Mouse (Mus musculus): Measurements from ENCODE around the gene Zfp683.
A peak's percentile ranks its signal among the peaks of the same experiment; 100 is the strongest.

Zfp683 gene

GRCm38 (mm10) chr4:134053538-134053937 lies at the start of gene Zfp683:
Gene Zfp683 (plus strand): TSS chr4:134053838.
- DNase-seq: no peak

DNA sequence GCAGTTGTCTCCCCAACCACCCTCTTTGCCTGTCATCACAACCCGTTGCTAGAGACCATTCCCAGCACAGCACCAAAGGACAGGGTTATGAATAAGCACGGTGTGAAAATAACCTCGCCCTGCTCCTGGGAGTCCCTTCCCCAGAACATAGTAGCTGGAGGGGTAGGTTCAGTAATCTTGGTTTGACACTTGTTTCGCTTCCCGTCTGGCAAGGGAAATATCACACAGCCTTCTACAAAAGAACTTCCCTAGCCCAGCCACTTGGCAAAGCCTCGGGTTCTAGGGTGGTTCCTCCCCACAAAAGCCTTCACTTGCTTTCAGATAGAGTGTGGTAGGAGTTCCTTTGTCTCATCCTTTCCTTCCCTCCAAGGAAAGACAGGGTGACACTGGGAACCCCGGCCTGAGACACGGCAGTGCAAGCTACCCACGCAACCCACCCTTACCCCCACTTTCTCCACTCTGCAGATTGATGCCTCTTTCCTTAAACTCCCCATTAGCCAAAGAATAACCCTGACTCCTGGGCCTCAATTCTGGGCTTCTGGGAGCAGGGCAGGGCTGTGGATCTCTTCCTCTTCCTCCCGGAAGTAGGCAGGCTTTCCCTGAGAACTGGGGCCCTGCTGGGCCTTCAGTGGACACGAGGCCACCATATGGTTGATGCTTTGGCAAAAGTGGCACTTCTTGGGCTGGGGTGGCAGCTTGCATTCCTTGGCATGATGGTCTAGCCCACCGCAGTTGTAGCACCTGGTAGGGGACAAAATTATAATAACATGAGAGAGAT lies 47.9 kb upstream of the Zfp683 start:
- no peak for DNase-seq

GRCm38 (mm10) chr4:134006845-134007244 lies 46.8 kb upstream of the Zfp683 start:
- no peak for DNase-seq

GRCm38 (mm10) chr4:134009709-134010108 lies 43.9 kb upstream of the Zfp683 start:
- no peak for DNase-seq

DNA sequence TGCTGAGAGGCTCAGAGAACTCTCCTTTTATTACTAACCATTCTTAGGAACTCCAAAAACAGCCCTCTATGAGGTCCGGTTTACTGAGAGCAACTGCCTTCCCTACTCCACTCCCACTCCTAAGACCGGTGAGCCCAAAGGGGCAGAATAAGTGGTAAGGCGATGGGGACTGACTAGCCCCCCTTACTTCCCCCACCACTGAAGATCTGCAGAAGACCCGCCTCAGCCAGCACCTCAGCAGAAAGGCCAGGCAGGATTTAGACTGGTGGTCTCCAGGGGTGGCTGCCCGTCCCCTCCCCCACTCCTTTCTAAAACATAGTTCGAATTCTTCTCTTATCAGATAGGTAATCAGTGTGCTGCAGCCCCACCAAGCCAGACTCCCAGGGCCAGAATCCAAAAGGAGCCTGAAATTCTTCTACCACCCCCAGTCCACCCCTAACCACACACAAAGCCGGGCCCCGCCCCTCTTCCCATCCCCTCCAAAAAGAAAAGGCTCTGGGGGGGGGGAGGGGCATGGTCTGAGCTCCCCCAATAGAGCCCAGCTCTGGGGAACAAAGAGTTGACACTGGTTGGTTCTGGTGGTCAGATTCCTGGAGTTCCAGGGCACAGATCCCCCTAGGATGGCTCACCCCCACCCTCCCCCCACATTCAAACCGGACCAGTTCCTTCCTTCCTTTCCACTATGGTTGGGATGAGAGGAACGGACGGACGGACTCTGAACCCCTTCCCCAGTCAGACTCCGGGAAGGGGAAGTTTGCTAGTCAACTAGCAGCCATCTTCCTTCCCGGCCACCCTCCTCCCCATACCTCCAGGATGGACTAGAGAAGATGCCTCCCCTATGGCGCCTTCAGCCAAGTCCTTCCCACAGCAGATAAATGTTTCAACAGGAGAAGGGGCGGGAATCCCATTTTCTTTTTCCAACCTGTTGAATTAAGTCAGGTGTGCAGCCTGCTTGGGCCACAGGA lies 41.9 kb upstream of the Zfp683 start:
- DNase-seq: no peak

- DNase-seq: no peak
These were observed 40.6 kb upstream of the Zfp683 start for GRCm38 (mm10) chr4:134012858-134013528.

DNA sequence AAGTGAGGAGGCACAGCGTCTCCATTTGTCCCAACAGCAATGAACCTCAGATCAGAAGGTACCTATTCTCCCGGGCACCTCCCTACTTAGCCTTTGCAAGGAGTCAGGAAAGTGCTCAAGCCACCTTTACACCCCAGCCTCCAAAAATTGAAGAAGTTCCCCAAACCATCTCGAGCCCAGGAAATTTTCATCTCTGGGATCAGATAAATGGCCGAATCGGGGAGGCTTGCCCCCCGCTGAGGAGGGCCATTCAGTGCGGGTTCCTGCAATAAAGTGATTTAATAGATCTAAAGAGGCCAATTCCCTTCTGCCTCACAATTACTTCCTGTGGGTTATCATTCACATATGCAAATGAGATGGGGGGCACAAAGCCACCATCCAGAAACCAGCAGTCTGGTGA lies 37.4 kb upstream of the Zfp683 start:
- no peak for DNase-seq

- no peak for DNase-seq
These were observed 36.9 kb upstream of the Zfp683 start for GRCm38 (mm10) chr4:134016767-134017166.

DNA sequence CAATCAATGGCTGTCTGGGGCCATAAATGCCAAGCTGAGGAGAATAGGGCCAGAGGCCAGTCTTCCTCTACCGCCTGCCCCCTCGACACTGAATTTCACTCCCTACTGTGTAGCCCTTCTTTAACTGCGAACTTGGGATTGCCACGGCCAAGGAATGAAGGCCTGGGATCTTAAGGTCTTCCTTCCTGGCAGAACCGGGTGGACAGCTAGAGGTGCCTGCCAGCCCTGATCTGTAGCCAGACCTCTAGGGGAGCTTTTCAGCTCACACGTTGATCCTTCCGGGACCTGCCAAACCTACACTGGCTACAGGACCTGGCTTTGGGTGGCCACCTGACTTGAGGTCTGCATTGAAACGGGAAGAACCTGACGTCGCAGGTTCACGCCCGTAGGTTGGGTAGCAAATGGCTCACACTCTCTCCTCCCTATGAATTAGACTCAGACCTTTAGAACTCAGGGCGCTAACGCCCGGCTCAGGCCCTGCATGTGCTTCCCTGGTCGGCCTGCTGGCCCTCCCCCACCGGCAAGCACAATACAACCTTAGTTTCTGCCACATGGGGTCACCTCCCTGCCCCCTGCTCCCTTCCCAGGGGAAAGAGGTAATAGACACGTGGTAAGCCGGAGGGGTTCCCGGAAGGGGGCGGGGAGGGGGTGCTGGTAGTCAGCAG lies 36.3 kb upstream of the Zfp683 start:
- DNase-seq: no peak

- no peak for DNase-seq
These were observed 35.4 kb upstream of the Zfp683 start for GRCm38 (mm10) chr4:134018038-134018778.

GRCm38 (mm10) chr4:134018779-134019145 lies 34.9 kb upstream of the Zfp683 start, which contains the start of gene Lin28a:
Gene Lin28a (minus strand): TSS chr4:134018841.
- DNase-seq: no peak

GRCm38 (mm10) chr4:134019210-134019609 lies 34.4 kb upstream of the Zfp683 start:
- no peak for DNase-seq

DNA sequence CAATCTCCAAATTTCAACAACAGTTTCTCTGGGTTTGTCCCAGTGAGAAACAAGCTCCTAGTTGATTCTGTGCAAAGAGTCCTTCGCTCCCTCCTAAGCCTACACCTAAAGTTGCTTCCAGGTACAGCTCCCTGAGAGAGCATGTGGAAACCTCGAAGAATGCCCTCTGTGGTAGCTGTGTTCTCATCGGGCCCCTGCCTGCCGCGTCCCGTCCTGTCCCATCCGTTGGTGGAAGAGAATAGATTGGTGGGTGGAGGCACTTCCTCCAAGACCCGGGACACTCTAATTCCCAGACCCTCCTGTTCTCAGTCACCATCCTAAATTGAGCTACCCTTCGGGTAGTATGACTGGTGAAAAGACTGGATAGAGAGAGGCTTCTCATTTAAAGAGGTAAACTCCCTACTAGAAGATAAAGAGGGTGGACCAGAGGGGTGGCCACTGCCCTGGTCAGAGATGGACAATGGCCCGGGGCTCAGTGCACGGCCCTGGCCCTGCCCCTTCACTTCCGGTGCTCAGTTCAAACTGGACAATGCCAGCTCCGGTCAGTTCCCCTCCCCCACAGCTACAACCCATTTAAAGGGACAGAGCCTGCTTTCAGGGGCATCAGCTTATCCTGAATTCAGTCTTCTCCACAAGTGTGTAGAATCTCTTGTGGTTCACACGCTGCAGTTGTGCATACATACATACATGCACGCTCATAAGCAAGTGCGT lies 33.8 kb upstream of the Zfp683 start:
- no peak for DNase-seq

DNA sequence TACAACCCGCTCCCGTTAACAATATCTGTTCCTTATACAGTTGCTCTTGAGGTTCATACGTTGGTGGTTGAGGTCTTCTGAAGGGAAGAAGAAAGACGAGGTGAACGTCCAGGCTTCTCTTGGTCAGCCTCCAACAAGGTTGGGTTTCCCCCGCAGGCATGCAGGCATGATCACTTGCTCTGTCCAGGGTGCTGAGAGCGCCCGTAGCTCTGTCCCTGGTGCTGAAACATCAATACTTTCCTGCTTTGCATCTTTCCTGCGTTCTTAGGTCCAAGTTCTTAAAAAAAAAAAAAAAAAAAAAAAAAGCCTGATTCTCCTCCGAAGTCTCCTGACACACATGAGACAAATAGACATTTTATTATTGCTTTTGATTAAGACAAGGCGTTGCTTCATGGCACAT lies 33.0 kb upstream of the Zfp683 start:
- peak; percentile 79 for DNase-seq

DNA sequence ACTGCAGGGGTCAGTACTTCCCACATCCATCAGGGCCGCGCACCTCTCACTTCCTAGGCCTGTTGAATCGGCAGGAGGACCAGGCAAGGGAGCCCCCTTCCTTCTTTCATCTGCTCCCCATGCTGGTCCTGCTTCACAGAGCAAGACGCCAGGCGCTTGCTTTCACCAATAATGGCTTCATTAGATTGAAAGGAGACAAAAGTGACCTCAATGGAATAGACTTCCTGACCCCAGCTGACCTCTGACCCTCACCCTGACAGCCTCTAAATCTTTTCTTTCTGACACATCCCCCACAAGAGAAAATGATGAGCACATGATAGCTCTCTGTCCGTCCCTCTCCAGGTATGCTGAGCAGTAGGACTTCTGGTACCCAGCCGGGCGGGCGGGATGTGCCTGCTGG lies 27.8 kb upstream of the Zfp683 start:
- no peak for DNase-seq

- DNase-seq: peak; percentile 74
These were observed 17.7 kb upstream of the Zfp683 start for GRCm38 (mm10) chr4:134035953-134036352.

- no peak for DNase-seq
These were observed 12.1 kb upstream of the Zfp683 start for GRCm38 (mm10) chr4:134041317-134042123.

GRCm38 (mm10) chr4:134043041-134043440 lies 10.6 kb upstream of the Zfp683 start:
- DNase-seq: no peak

GRCm38 (mm10) chr4:134047648-134048047 lies 6.0 kb upstream of the Zfp683 start:
- DNase-seq: no peak

DNA sequence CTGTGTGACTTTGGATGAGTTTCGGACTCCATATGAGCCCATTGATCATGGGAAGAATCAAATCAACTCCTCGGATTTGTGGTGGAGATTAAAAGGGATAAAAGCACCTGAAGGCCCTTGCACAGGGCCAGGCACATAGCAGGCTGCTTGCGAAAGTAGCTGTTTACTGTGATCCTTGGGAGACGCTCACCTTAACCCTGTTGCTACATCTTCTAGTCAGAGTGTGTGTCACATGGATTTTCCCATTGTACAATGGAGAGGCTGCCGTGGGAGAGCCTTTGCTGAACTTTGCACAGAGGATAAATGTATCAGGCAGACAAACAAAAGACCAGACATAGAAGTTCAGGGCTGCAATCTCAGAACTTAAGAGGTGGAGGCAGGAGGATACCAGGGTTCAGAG lies 1.7 kb upstream of the Zfp683 start:
- DNase-seq: no peak

Data from kidney, adult 9 months (tissue).